Mouse (Mus musculus): ENCODE results near the gene Slc23a2. TPM values are rescaled to one million over a fixed set of nuclear protein-coding genes. Genes with fewer than 3 reads are reported as not detected.

The Slc23a2 gene
- polyA plus RNA-seq, 1 experiment from 2014 or later: 11.1 TPM

GRCm38 (mm10) chr2:132003916-132004315 lies 141.0 kb downstream of the Slc23a2 start:
- ATAC-seq (ENCODE audit: low read depth): no peak
- H3K27ac ChIP-seq (ENCODE audit: low read length): peak overlapping the region; percentile 92; the same call in 1 of the 2 replicates
- no peak overlapping the region for H3K4me2 ChIP-seq (ENCODE audit: low read depth, low read length)
- H3K9ac ChIP-seq (ENCODE audit: low read length): no peak overlapping the region
- no peak overlapping the region for H3K4me3 ChIP-seq (ENCODE audit: low read length)
- 68% methylated on average over 5 of the region's 5 CpGs for WGBS
- no peaks in the 10 kb centered on the region for H3K27me3 ChIP-seq (ENCODE audit: control insufficient read depth, insufficient read depth, low read depth, low read length)
- H3K4me1 ChIP-seq (replicated peaks; ENCODE audit: control insufficient read depth, insufficient read depth, low read length): peaks cover 32% of the 10 kb centered on the region
- H3K36me3 ChIP-seq (ENCODE audit: control insufficient read depth, insufficient read depth, low read length): no peaks in the 10 kb centered on the region
- no peaks in the 10 kb centered on the region for H3K9me3 ChIP-seq (ENCODE audit: control insufficient read depth, low read length)

Other genes with a start within 250 kb of the Slc23a2 start
- gene Prnp, start 235.2 kb downstream of the Slc23a2 start, polyA plus RNA-seq (2015; fragmentation: Nextera tagmentation; extraction: Ambion mirVana): 56.7 and 60.4 TPM in 2 replicates
- gene Prn, start 235.2 kb downstream of the Slc23a2 start, polyA plus RNA-seq (2015; fragmentation: Nextera tagmentation; extraction: Ambion mirVana): not detected in 2 replicates
- gene Prnd, start 194.2 kb downstream of the Slc23a2 start, polyA plus RNA-seq (2015; fragmentation: Nextera tagmentation; extraction: Ambion mirVana): 33.6 and 38.3 TPM in 2 replicates
- gene Rassf2, start 114.8 kb downstream of the Slc23a2 start, polyA plus RNA-seq (2015; fragmentation: Nextera tagmentation; extraction: Ambion mirVana): 14.5 and 14.6 TPM in 2 replicates
- gene Tmem230, start 102.7 kb upstream of the Slc23a2 start, polyA plus RNA-seq (2015; fragmentation: Nextera tagmentation; extraction: Ambion mirVana): 45.3 and 49.3 TPM in 2 replicates
- 239 and 250 TPM in 2 replicates for gene Pcna, start 108.2 kb upstream of the Slc23a2 start, polyA plus RNA-seq (2015; fragmentation: Nextera tagmentation; extraction: Ambion mirVana)
- 19.9 and 22.1 TPM in 2 replicates for gene Cds2, start 118.0 kb upstream of the Slc23a2 start, polyA plus RNA-seq (2015; fragmentation: Nextera tagmentation; extraction: Ambion mirVana)
- 0.18 and 0.48 TPM in 2 replicates for gene Prokr2, start 240.3 kb upstream of the Slc23a2 start, polyA plus RNA-seq (2015; fragmentation: Nextera tagmentation; extraction: Ambion mirVana)